Mouse (Mus musculus): Measurements from ENCODE around the gene 4930513O06Rik. TPM values are rescaled to one million over a fixed set of nuclear protein-coding genes. Genes with fewer than 3 reads are reported as not detected.

The 4930513O06Rik gene
- polyA plus RNA-seq (2015; fragmentation: Nextera tagmentation; extraction: Ambion mirVana) = not detected in 2 replicates

- Histone ChIP-seq H3K27ac (no peak within 1 kb of the TSS), H3K4me2 (replicated peaks) (no peak within 1 kb of the TSS), H3K4me1 (replicated peaks) (no peaks in the 10 kb centered on the region), H3K4me3 (replicated peaks) (no peak within 1 kb of the TSS), H3K27me3 (no peaks in the 10 kb centered on the region), H3K9ac (replicated peaks) (no peak within 1 kb of the TSS), H3K36me3 (no peaks in the 10 kb centered on the region), H3K9me3 (no peaks in the 10 kb centered on the region)
- ATAC-seq = no peak
- 84% methylated on average over 1 of the region's 1 CpGs for WGBS
Measured at GRCm38 (mm10) chrX:139085943-139086342, at the start of gene 4930513O06Rik. Gene 4930513O06Rik (plus strand): TSS chrX:139086243.

DNA sequence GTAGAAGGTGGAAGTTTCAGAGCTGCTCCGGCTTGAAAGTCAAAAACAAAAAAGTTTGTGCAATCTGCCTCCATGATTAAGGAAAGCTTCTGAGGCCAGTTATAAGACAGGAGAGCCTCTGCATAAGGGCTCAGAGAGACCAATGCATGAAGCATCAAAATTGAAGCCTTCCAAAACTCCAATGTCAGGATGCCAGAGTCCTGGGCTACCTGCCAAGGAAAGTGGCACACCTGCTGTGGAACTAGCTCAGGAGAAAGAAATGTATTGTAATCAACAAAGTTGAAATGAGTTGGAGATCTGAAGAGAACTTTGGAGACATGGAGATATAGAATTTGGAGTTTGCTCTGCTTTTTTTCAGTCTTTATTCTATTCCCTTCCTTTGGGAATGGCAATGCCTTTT lies 48.4 kb upstream of the 4930513O06Rik start:
- Histone ChIP-seq H3K27ac (no peak overlapping the region), H3K9me3 (no peaks in the 10 kb centered on the region), H3K4me1 (replicated peaks) (no peaks in the 10 kb centered on the region), H3K4me2 (replicated peaks) (no peak overlapping the region), H3K4me3 (replicated peaks) (no peak overlapping the region), H3K9ac (replicated peaks) (no peak overlapping the region), H3K36me3 (no peaks in the 10 kb centered on the region), H3K27me3 (peaks cover 3% of the 10 kb centered on the region; the same call in 1 of the 2 replicates)
- ATAC-seq = no peak
- WGBS = 93% methylated on average over 1 of the region's 1 CpGs

DNA sequence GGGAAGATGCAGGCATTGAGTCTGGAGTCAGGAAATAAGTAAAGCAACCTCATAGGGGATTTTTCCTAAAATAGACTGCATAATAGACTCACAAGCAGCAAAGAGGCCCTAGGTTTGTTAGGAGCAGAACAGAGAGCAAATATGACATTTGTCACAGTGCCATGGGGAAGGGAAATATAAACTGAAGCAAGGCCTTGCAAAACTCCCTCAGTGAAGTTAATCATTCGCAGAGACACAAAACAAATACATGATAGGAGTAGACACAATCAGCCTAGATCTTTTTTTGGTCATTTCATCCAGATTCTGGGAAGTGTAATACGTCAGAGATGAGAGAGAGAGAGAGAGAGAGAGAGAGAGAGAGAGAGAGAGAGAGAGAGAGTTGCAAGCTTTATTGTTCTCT lies 46.7 kb upstream of the 4930513O06Rik start:
- WGBS = 73% methylated on average over 2 of the region's 2 CpGs
- ATAC-seq = no peak
- H3K4me2 ChIP-seq (replicated peaks) = no peak overlapping the region
- H3K36me3 ChIP-seq = no peaks in the 10 kb centered on the region
- no peaks in the 10 kb centered on the region for H3K4me1 ChIP-seq (replicated peaks)
- no peak overlapping the region for H3K4me3 ChIP-seq (replicated peaks)
- no peak overlapping the region for H3K9ac ChIP-seq (replicated peaks)
- H3K27ac ChIP-seq = no peak overlapping the region
- no peaks in the 10 kb centered on the region for H3K9me3 ChIP-seq
- peaks cover 3% of the 10 kb centered on the region; the same call in 1 of the 2 replicates for H3K27me3 ChIP-seq

- Histone ChIP-seq H3K4me1 (replicated peaks) (no peaks in the 10 kb centered on the region), H3K27ac (no peak overlapping the region), H3K4me2 (replicated peaks) (no peak overlapping the region), H3K9ac (replicated peaks) (no peak overlapping the region), H3K36me3 (no peaks in the 10 kb centered on the region), H3K9me3 (no peaks in the 10 kb centered on the region), H3K4me3 (replicated peaks) (no peak overlapping the region), H3K27me3 (peaks cover 3% of the 10 kb centered on the region; the same call in 1 of the 2 replicates)
- WGBS = 88% methylated on average over 1 of the region's 1 CpGs
- ATAC-seq = no peak
Measured at GRCm38 (mm10) chrX:139041148-139041547, 44.9 kb upstream of the 4930513O06Rik start.

GRCm38 (mm10) chrX:139051976-139052375 lies 34.1 kb upstream of the 4930513O06Rik start:
- Histone ChIP-seq H3K9ac (replicated peaks) (no peak overlapping the region), H3K36me3 (no peaks in the 10 kb centered on the region), H3K4me2 (replicated peaks) (no peak overlapping the region), H3K4me3 (replicated peaks) (no peak overlapping the region), H3K27me3 (no peaks in the 10 kb centered on the region), H3K4me1 (replicated peaks) (no peaks in the 10 kb centered on the region), H3K27ac (no peak overlapping the region), H3K9me3 (no peaks in the 10 kb centered on the region)
- ATAC-seq = no peak
- WGBS = 68% methylated on average over 1 of the region's 1 CpGs

GRCm38 (mm10) chrX:139053149-139053548 lies 32.9 kb upstream of the 4930513O06Rik start:
- Histone ChIP-seq H3K27ac (no peak overlapping the region), H3K4me3 (replicated peaks) (no peak overlapping the region), H3K9ac (replicated peaks) (no peak overlapping the region), H3K4me2 (replicated peaks) (no peak overlapping the region), H3K27me3 (no peaks in the 10 kb centered on the region), H3K9me3 (no peaks in the 10 kb centered on the region), H3K4me1 (replicated peaks) (no peaks in the 10 kb centered on the region), H3K36me3 (no peaks in the 10 kb centered on the region)
- ATAC-seq = no peak
- 91% methylated on average over 1 of the region's 1 CpGs for WGBS

DNA sequence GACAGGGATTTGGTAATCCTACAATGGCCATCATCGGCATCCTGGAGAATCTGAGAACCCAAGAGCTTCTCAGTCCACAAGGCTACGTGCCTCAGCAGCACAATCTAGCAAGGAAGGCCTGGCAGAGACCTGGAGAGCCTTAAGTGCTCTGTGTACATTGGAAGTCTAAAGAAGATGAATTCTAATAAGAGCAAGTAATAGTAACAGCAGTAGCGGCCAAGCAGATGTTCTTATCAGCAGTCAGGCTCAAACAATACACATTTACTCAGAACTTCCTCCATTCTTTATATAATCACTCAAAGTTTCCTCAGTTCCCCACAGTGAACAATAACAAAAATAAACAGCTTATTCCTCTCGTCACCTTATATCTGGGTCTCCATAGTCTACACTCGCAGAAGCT lies 22.0 kb upstream of the 4930513O06Rik start:
- H3K4me3 ChIP-seq (replicated peaks) = no peak overlapping the region
- H3K27ac ChIP-seq = no peak overlapping the region
- H3K9ac ChIP-seq (replicated peaks) = no peak overlapping the region
- H3K4me2 ChIP-seq (replicated peaks) = no peak overlapping the region
- H3K36me3 ChIP-seq = no peaks in the 10 kb centered on the region
- WGBS = 87% methylated on average over 5 of the region's 5 CpGs
- no peaks in the 10 kb centered on the region for H3K27me3 ChIP-seq
- no peaks in the 10 kb centered on the region for H3K9me3 ChIP-seq
- no peaks in the 10 kb centered on the region for H3K4me1 ChIP-seq (replicated peaks)
- ATAC-seq = no peak

GRCm38 (mm10) chrX:139078493-139078892 lies 7.5 kb upstream of the 4930513O06Rik start:
- H3K27me3 ChIP-seq = no peaks in the 10 kb centered on the region
- no peak for ATAC-seq
- H3K36me3 ChIP-seq = no peaks in the 10 kb centered on the region
- H3K4me1 ChIP-seq (replicated peaks) = no peaks in the 10 kb centered on the region
- no peaks in the 10 kb centered on the region for H3K9me3 ChIP-seq
- 92% methylated on average over 2 of the region's 2 CpGs for WGBS
- H3K4me3 ChIP-seq (replicated peaks) = no peak overlapping the region
- no peak overlapping the region for H3K4me2 ChIP-seq (replicated peaks)
- no peak overlapping the region for H3K9ac ChIP-seq (replicated peaks)
- H3K27ac ChIP-seq = no peak overlapping the region

DNA sequence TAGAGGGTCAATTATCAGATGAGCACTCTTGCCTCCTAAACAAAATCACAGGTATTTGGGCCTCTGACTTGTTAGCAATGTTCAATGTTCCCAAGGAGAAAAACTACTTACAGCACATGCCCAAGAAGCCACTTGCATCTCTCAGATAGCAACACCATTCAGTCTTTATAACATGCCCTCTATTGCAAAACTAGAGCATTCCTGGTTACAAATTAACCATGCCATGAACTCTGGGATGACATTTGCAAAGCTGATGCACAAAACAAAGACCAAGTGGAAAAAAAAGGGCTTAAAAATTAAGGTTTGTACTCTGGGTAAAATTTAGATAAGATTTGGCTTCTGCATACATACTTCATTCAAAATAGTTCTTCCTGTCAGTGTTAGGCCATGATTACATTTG lies 966 bp upstream of the 4930513O06Rik start, which contains the start of gene Serpina7:
Gene Serpina7, minus strand, starts transcription at position 160 of the 400 bp plus-strand sequence.
- ATAC-seq = no peak
- H3K36me3 ChIP-seq = no peaks in the 10 kb centered on the region
- no peaks in the 10 kb centered on the region for H3K4me1 ChIP-seq (replicated peaks)
- no peak within 1 kb of the TSS for H3K4me3 ChIP-seq (replicated peaks)
- no peak within 1 kb of the TSS for H3K4me2 ChIP-seq (replicated peaks)
- no peak within 1 kb of the TSS for H3K9ac ChIP-seq (replicated peaks)
- H3K27me3 ChIP-seq = no peaks in the 10 kb centered on the region
- no peak within 1 kb of the TSS for H3K27ac ChIP-seq
- H3K9me3 ChIP-seq = no peaks in the 10 kb centered on the region

- H3K4me2 ChIP-seq (replicated peaks) = no peak overlapping the region
- WGBS = 63% methylated on average over 1 of the region's 1 CpGs
Measured at GRCm38 (mm10) chrX:139097197-139097596, 11.2 kb downstream of the 4930513O06Rik start.

GRCm38 (mm10) chrX:139134031-139134430 lies 48.0 kb downstream of the 4930513O06Rik start:
- Histone ChIP-seq H3K4me3 (replicated peaks) (no peak overlapping the region), H3K4me1 (replicated peaks) (no peaks in the 10 kb centered on the region), H3K9ac (replicated peaks) (no peak overlapping the region), H3K9me3 (no peaks in the 10 kb centered on the region), H3K27ac (no peak overlapping the region), H3K27me3 (peaks cover 3% of the 10 kb centered on the region; the same call in 1 of the 2 replicates), H3K4me2 (replicated peaks) (no peak overlapping the region), H3K36me3 (no peaks in the 10 kb centered on the region)
- 53% methylated on average over 4 of the region's 4 CpGs for WGBS
- ATAC-seq = no peak

More at GRCm38 (mm10) chrX:139097197-139097596, 11.2 kb downstream of the 4930513O06Rik start:
- no peaks in the 10 kb centered on the region for H3K27me3 ChIP-seq
- H3K36me3 ChIP-seq = no peaks in the 10 kb centered on the region
- no peak overlapping the region for H3K27ac ChIP-seq
- ATAC-seq = no peak
- H3K4me3 ChIP-seq (replicated peaks) = no peak overlapping the region
- no peaks in the 10 kb centered on the region for H3K9me3 ChIP-seq
- H3K9ac ChIP-seq (replicated peaks) = no peak overlapping the region
- H3K4me1 ChIP-seq (replicated peaks) = no peaks in the 10 kb centered on the region

Data from midbrain, embryonic 13.5 days (tissue).